ENCODE assay signal across 25 mouse cellular contexts in genomic region chr16:34756991-34757390, GRCm38 (mm10). TPM values are rescaled to one million over a fixed set of nuclear protein-coding genes. Genes with fewer than 3 reads are reported as not detected.
"Had no signal": no experiment of that assay in that cellular context is flagged by ENCODE, and none has a peak within 500 bp of the region (broad histone marks: within the 10 kb centered on the region; RNA-seq: fewer than 3 reads in every experiment).

No protein-coding gene starts in this region.

- H3K4me3 ChIP-seq: heart, adult 2 months; heart, embryonic 13.5 days; heart, embryonic 15.5 days; layer of hippocampus, adult 2 months; limb, embryonic 13.5 days; limb, embryonic 15.5 days; liver, embryonic 12.5 days had no signal

- H3K27ac ChIP-seq: heart, adult 2 months; heart, embryonic 13.5 days; heart, embryonic 15.5 days; hindbrain, embryonic 14.5 days; layer of hippocampus, adult 2 months; limb, embryonic 13.5 days; limb, embryonic 15.5 days; liver, embryonic 12.5 days; liver, embryonic 14.5 days had no signal

- H3K36me3 ChIP-seq: heart, embryonic 13.5 days; heart, embryonic 15.5 days; limb, embryonic 13.5 days; limb, embryonic 15.5 days; liver, embryonic 12.5 days had no signal

- H3K9ac ChIP-seq: heart, embryonic 13.5 days; heart, embryonic 15.5 days; hindbrain, embryonic 14.5 days; limb, embryonic 13.5 days; limb, embryonic 15.5 days; liver, embryonic 12.5 days; liver, embryonic 14.5 days had no signal

- H3K9me3 ChIP-seq: heart, embryonic 13.5 days; heart, embryonic 15.5 days; limb, embryonic 13.5 days; limb, embryonic 15.5 days; liver, embryonic 12.5 days had no signal

- DNase-seq: gastrocnemius, postnatal 14 days; gastrocnemius, postnatal 36 days; heart, adult 11 months; heart, adult 2 months; heart, postnatal 14 days; heart, postnatal 36 days; kidney, adult 18-20 months; kidney, adult 8-10 months; kidney, postnatal 10 days; kidney, postnatal 25 days; kidney, postnatal 4 days; layer of hippocampus, postnatal 36 days; left cerebral cortex, postnatal 4 days had no signal

- ATAC-seq: hindbrain, embryonic 16.5 days; inflammation-experienced regulatory T-cells, adult 6 months; intestine, postnatal 0 days; liver, embryonic 12.5 days had no signal

- H3K4me1 ChIP-seq: heart, embryonic 13.5 days; heart, embryonic 15.5 days; limb, embryonic 15.5 days; liver, embryonic 12.5 days had no signal

- H3K27me3 ChIP-seq: heart, embryonic 13.5 days; heart, embryonic 15.5 days; limb, embryonic 13.5 days; limb, embryonic 15.5 days; liver, embryonic 12.5 days had no signal

- H3K4me2 ChIP-seq: heart, embryonic 11.5 days; heart, embryonic 13.5 days; heart, embryonic 15.5 days; hindbrain, embryonic 14.5 days; limb, embryonic 13.5 days; limb, embryonic 15.5 days; liver, embryonic 12.5 days had no signal

RNA-seq across cellular contexts. Expression of gene Mylk, which starts 12.0 kb away (rescaled TPM):
- polyA plus RNA-seq: inflammation-experienced regulatory T-cells, adult 6 months had no signal
